In the genomic region with DNA sequence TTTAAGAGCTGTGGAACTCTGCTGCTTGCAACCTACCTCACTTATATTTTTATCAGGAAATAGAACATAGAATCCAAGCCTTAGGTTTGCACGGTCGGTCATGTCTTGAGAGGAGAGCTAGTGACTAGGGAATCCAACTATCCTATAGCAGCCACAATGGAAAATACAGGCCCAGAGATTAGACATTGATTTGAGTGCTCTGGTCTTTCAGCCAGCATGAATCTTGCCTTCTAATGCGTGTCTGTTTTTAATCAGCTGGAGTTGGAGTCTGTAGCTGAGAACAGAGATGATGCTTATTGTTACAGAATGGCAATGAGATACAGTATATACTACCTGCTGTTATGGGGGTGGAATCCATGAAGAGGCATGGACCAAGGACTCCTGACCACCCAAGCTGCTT, we compare ENCODE assay signal across 12 mouse cellular contexts.
"Had no signal": no experiment of that assay in that cellular context is flagged by ENCODE, and none has a peak within 500 bp of the region (broad histone marks: within the 10 kb centered on the region; RNA-seq: fewer than 3 reads in every experiment).

No protein-coding gene starts in this region.

- H3K4me2 ChIP-seq: liver, embryonic 13.5 days; lung, embryonic 15.5 days; midbrain, embryonic 13.5 days; neural tube, embryonic 15.5 days had no signal

- H3K27me3 ChIP-seq: liver, embryonic 13.5 days; lung, embryonic 15.5 days; midbrain, embryonic 13.5 days; neural tube, embryonic 15.5 days had no signal

- H3K9me3 ChIP-seq: liver, embryonic 13.5 days; lung, embryonic 15.5 days; midbrain, embryonic 13.5 days; neural tube, embryonic 15.5 days had no signal

- ATAC-seq: liver, postnatal 0 days; midbrain, embryonic 13.5 days had no signal

- H3K9ac ChIP-seq: liver, embryonic 13.5 days; liver, postnatal 0 days; lung, embryonic 15.5 days; midbrain, embryonic 13.5 days; neural tube, embryonic 15.5 days had no signal

- H3K4me3 ChIP-seq: layer of hippocampus, adult 2 months; liver, embryonic 13.5 days; lung, embryonic 15.5 days; midbrain, embryonic 13.5 days; myocyte; neural tube, embryonic 15.5 days had no signal

- DNase-seq: left cerebral cortex, postnatal 4 days; liver; liver, embryonic 13.5 days; liver, postnatal 0 days; right cerebral cortex, adult 18-20 months; right cerebral cortex, postnatal 25 days; thymus, postnatal 4 days had no signal

- H3K36me3 ChIP-seq: liver, embryonic 13.5 days; lung, embryonic 15.5 days; midbrain, embryonic 13.5 days; neural tube, embryonic 15.5 days had no signal

- H3K27ac ChIP-seq: layer of hippocampus, adult 2 months; liver, embryonic 13.5 days; lung, embryonic 15.5 days; midbrain, embryonic 13.5 days; neural tube, embryonic 15.5 days had no signal

- H3K4me1 ChIP-seq: liver, embryonic 13.5 days; lung, embryonic 15.5 days had no signal
